Comparison of ENCODE assay signal across 19 mouse cellular contexts in genomic region chr11:57766617-57767016, GRCm38 (mm10). TPM values are rescaled to one million over a fixed set of nuclear protein-coding genes. Genes with fewer than 3 reads are reported as not detected.
DNase-seq lines count a peak whose midpoint lies in the region; ATAC-seq and TF ChIP-seq lines count a peak whose summit lies in the region.
"Had no signal": no experiment of that assay in that cellular context is flagged by ENCODE, and none has a peak within 500 bp of the region (broad histone marks: within the 10 kb centered on the region; RNA-seq: fewer than 3 reads in every experiment).

No protein-coding gene starts in this region.

- H3K9me3 ChIP-seq in heart, embryonic 12.5 days (replicated peaks): peaks cover 9% of the 10 kb centered on the region
- H3K9me3 ChIP-seq in kidney, postnatal 0 days (replicated peaks; ENCODE audit: low read length): no peaks in the 10 kb centered on the region
- no peaks in the 10 kb centered on the region for H3K9me3 ChIP-seq in embryonic facial prominence, embryonic 12.5 days
- H3K9me3 ChIP-seq: neural tube, embryonic 12.5 days; stomach, embryonic 15.5 days had no signal

- 0 out of 2 replicates have a peak, but pooled peaks have one; percentile 18 for ATAC-seq in heart, embryonic 12.5 days (ENCODE audit: insufficient number of reproducible peaks, low FRiP score)
- peak; percentile 44; the same call in 1 of the 2 replicates for ATAC-seq in kidney, postnatal 0 days (replicated peaks; ENCODE audit: low FRiP score, low read depth)
- ATAC-seq in embryonic facial prominence, embryonic 12.5 days (ENCODE audit: insufficient number of reproducible peaks, insufficient read depth, low FRiP score, low TSS enrichment): peak; percentile 22; the same call in 1 of the 2 replicates
- ATAC-seq in activated CD4-positive, CD25-positive, alpha-beta regulatory T cell, adult 4 months: no peak
- ATAC-seq: forebrain, embryonic 13.5 days; liver, postnatal 0 days had no signal

- peaks cover 6% of the 10 kb centered on the region; the same call in 1 of the 2 replicates for H3K4me1 ChIP-seq in heart, embryonic 12.5 days (replicated peaks)
- no peaks in the 10 kb centered on the region for H3K4me1 ChIP-seq in kidney, postnatal 0 days (replicated peaks; ENCODE audit: insufficient read depth, low read length)
- peaks cover 5% of the 10 kb centered on the region; the same call in 1 of the 2 replicates for H3K4me1 ChIP-seq in embryonic facial prominence, embryonic 12.5 days
- H3K4me1 ChIP-seq: stomach, embryonic 15.5 days had no signal

- peaks cover 32% of the 10 kb centered on the region for H3K36me3 ChIP-seq in heart, embryonic 12.5 days
- H3K36me3 ChIP-seq in kidney, postnatal 0 days (ENCODE audit: insufficient read depth, low read length): 0 out of 2 replicates have a peak, but pooled peaks cover 3% of the 10 kb centered on the region
- H3K36me3 ChIP-seq in embryonic facial prominence, embryonic 12.5 days: peaks cover 33% of the 10 kb centered on the region
- H3K36me3 ChIP-seq: neural tube, embryonic 12.5 days; stomach, embryonic 15.5 days had no signal

- WGBS in heart, embryonic 12.5 days: 77% methylated on average over 12 of the region's 12 CpGs
- WGBS in kidney, postnatal 0 days: 27% methylated on average over 12 of the region's 12 CpGs
- WGBS in embryonic facial prominence, embryonic 12.5 days: 41% methylated on average over 12 of the region's 12 CpGs

- no peak overlapping the region for H3K4me2 ChIP-seq in heart, embryonic 12.5 days
- H3K4me2 ChIP-seq in kidney, postnatal 0 days (ENCODE audit: low read length): no peak overlapping the region
- no peak overlapping the region for H3K4me2 ChIP-seq in embryonic facial prominence, embryonic 12.5 days (replicated peaks)
- H3K4me2 ChIP-seq: forebrain, embryonic 13.5 days; limb, embryonic 12.5 days; neural tube, embryonic 12.5 days; stomach, embryonic 15.5 days had no signal

- no peak overlapping the region for H3K27ac ChIP-seq in heart, embryonic 12.5 days (ENCODE audit: poor library complexity, severe bottlenecking)
- H3K27ac ChIP-seq in kidney, postnatal 0 days: no peak overlapping the region
- no peak overlapping the region for H3K27ac ChIP-seq in embryonic facial prominence, embryonic 12.5 days
- H3K27ac ChIP-seq: forebrain, embryonic 13.5 days; limb, embryonic 12.5 days; neural tube, embryonic 12.5 days; stomach, embryonic 15.5 days had no signal

- TF ChIP-seq CTCF in kidney, postnatal 0 days (IDR thresholded peaks at IDR 0.05; ENCODE audit: low read depth): no peak

- no peak overlapping the region for H3K4me3 ChIP-seq in heart, embryonic 12.5 days
- H3K4me3 ChIP-seq in kidney, postnatal 0 days (replicated peaks; ENCODE audit: low read depth, low read length): no peak overlapping the region
- no peak overlapping the region for H3K4me3 ChIP-seq in embryonic facial prominence, embryonic 12.5 days
- H3K4me3 ChIP-seq: forebrain, embryonic 13.5 days; limb, embryonic 12.5 days; neural tube, embryonic 12.5 days; stomach, embryonic 15.5 days had no signal

- no peak overlapping the region for H3K9ac ChIP-seq in heart, embryonic 12.5 days
- no peak overlapping the region for H3K9ac ChIP-seq in kidney, postnatal 0 days (ENCODE audit: low read depth, low read length)
- H3K9ac ChIP-seq in embryonic facial prominence, embryonic 12.5 days: no peak overlapping the region
- H3K9ac ChIP-seq: forebrain, embryonic 13.5 days; limb, embryonic 12.5 days; liver, postnatal 0 days; neural tube, embryonic 12.5 days; stomach, embryonic 15.5 days had no signal

- intact Hi-C loops in heart, postnatal 25 days (cut with DNase I): no loop called here

- no peaks in the 10 kb centered on the region for H3K27me3 ChIP-seq in heart, embryonic 12.5 days (replicated peaks)
- H3K27me3 ChIP-seq in kidney, postnatal 0 days (ENCODE audit: insufficient read depth, low read length): no peaks in the 10 kb centered on the region
- H3K27me3 ChIP-seq in embryonic facial prominence, embryonic 12.5 days: no peaks in the 10 kb centered on the region
- H3K27me3 ChIP-seq: limb, embryonic 12.5 days; stomach, embryonic 15.5 days had no signal

- no peak for DNase-seq in heart, postnatal 25 days (ENCODE audit: low spot score)
- peak; percentile 8 for DNase-seq in kidney, postnatal 0 days (ENCODE audit: low spot score)
- DNase-seq in kidney, adult 9 months: no peak
- DNase-seq in R1 (ENCODE audit: low read depth, low spot score): peak; percentile 36
- no peak for DNase-seq in cerebellum, adult 9-11 months
- DNase-seq: adrenal gland, postnatal 10 days; cerebellum, adult 11-12 months; cerebellum, postnatal 36 days; gastrocnemius, postnatal 25 days; heart, postnatal 14 days; liver, postnatal 0 days; lung, postnatal 14 days had no signal

RNA-seq across cellular contexts. Expression of gene Sap30l, which starts 34.8 kb away (rescaled TPM):
- 15.0 and 17.3 TPM in 2 replicates for polyA plus RNA-seq in heart, embryonic 12.5 days (2016; fragmentation: Nextera tagmentation; extraction: Ambion mirVana)
- total RNA-seq in heart, postnatal 25 days (2021): 10 to 100 TPM; 37.2 to 40.7 TPM
- polyA plus RNA-seq in kidney, postnatal 0 days (2015; fragmentation: Nextera tagmentation; extraction: Ambion mirVana): 12.6 and 19.1 TPM in 2 replicates
- 22.8 and 24.0 TPM in 2 replicates for polyA plus RNA-seq in embryonic facial prominence, embryonic 12.5 days (2016; fragmentation: Nextera tagmentation; extraction: Ambion mirVana)
- polyA plus RNA-seq in activated CD4-positive, CD25-positive, alpha-beta regulatory T cell, adult 4 months (2017; shearing (Covaris generic)): 1 to 10 TPM; 5.4 to 7.7 TPM

Comparison
In these comparisons a context has a peak if more than half of its experiments do, and no peak if none do; other contexts are left out.
1. DNase-seq: peak in kidney, postnatal 0 days (single experiment) and R1 (single experiment); none in heart, postnatal 25 days (single experiment), kidney, adult 9 months (single experiment) and cerebellum, adult 9-11 months (single experiment).